Mouse (Mus musculus) midbrain, embryonic 13.5 days (tissue): ENCODE data around the gene Polr2f. TPM values are rescaled to one million over a fixed set of nuclear protein-coding genes. Genes with fewer than 3 reads are reported as not detected.

Experiments used
- ATAC-seq: fragments of 200-750 bp; cut with Nextera tagmentation; 2 replicates; pipeline ENCODE4 v1.8.0; 2017; ENCODE audit warnings: mild to moderate bottlenecking, moderate TSS enrichment, moderate library complexity
- H3K27ac ChIP-seq: fragments of 300-500 bp; sonication (generic); 2 replicates; pipeline ENCODE4 v1.5.1; 2015; ENCODE audit warnings: inconsistent platforms, mild to moderate bottlenecking, moderate library complexity
- H3K27me3 ChIP-seq: fragments of 300-500 bp; sonication (generic); 2 replicates; pipeline ENCODE4 v1.6.1; 2015; ENCODE audit warnings: mild to moderate bottlenecking, inconsistent platforms
- H3K36me3 ChIP-seq: fragments of 300-500 bp; sonication (generic); 2 replicates; pipeline ENCODE4 v1.6.1; 2015; ENCODE audit warnings: mild to moderate bottlenecking, inconsistent platforms
- H3K4me1 ChIP-seq: fragments of 300-500 bp; sonication (generic); replicated peaks from 2 replicates; pipeline ENCODE4 v1.6.1; 2015; ENCODE audit warnings: inconsistent platforms
- H3K4me2 ChIP-seq: fragments of 300-500 bp; sonication (generic); replicated peaks from 2 replicates; pipeline ENCODE4 v1.6.1; 2015; ENCODE audit warnings: moderate library complexity, mild to moderate bottlenecking, inconsistent platforms
- H3K4me3 ChIP-seq: fragments of 300-500 bp; sonication (generic); replicated peaks from 2 replicates; pipeline ENCODE4 v1.5.1; 2015; ENCODE audit warnings: mild to moderate bottlenecking, inconsistent platforms
- H3K9ac ChIP-seq: fragments of 300-500 bp; sonication (generic); replicated peaks from 2 replicates; pipeline ENCODE4 v1.6.1; 2015; ENCODE audit warnings: mild to moderate bottlenecking, inconsistent platforms
- H3K9me3 ChIP-seq: fragments of 300-500 bp; sonication (generic); 2 replicates; pipeline ENCODE4 v1.6.1; 2016; ENCODE audit warnings: mild to moderate bottlenecking, inconsistent platforms
- WGBS: fragments of 180-500 bp; shearing (Covaris S2); methylation state at CpG from one replicate; pipeline ENCODE4 v1.1.7; 2015; 5-methylcytosine and 5-hydroxymethylcytosine counted together
- polyA plus RNA-seq: library from polyadenylated mRNA; unstranded; fragments of >200 nt; fragmentation: Nextera tagmentation; extraction: Ambion mirVana; gene quantifications from 2 replicates; pipeline ENCODE4 v1.2.1, GENCODE M21; 2015

Polr2f gene
- polyA plus RNA-seq, 1 experiment from 2014 or later: 296 TPM

- Histone ChIP-seq H3K27ac (no peak overlapping the region), H3K9me3 (no peaks in the 10 kb centered on the region), H3K9ac (no peak overlapping the region), H3K4me2 (no peak overlapping the region), H3K36me3 (peaks cover 93% of the 10 kb centered on the region), H3K27me3 (no peaks in the 10 kb centered on the region), H3K4me1 (no peaks in the 10 kb centered on the region), H3K4me3 (no peak overlapping the region)
- ATAC-seq: no peak
- WGBS: 89% methylated on average over 6 of the region's 6 CpGs
These were observed 17.1 kb upstream of the Polr2f start for GRCm38 (mm10) chr15:79123751-79124150.

- ATAC-seq: no peak
These were observed 16.4 kb upstream of the Polr2f start for GRCm38 (mm10) chr15:79124331-79124875.

GRCm38 (mm10) chr15:79126217-79126932, 14.4 kb upstream of the Polr2f start:
- Histone ChIP-seq H3K4me3 (no peak overlapping the region), H3K4me1 (no peaks in the 10 kb centered on the region), H3K36me3 (peaks cover 92% of the 10 kb centered on the region), H3K9ac (no peak overlapping the region), H3K4me2 (no peak overlapping the region), H3K27me3 (no peaks in the 10 kb centered on the region), H3K9me3 (no peaks in the 10 kb centered on the region), H3K27ac (no peak overlapping the region)
- 84% methylated on average over 13 of the region's 13 CpGs for WGBS
- ATAC-seq: no peak

More at GRCm38 (mm10) chr15:79124331-79124875, 16.4 kb upstream of the Polr2f start:
- Histone ChIP-seq H3K27ac (no peak overlapping the region), H3K27me3 (no peaks in the 10 kb centered on the region), H3K4me3 (no peak overlapping the region), H3K36me3 (peaks cover 91% of the 10 kb centered on the region), H3K4me1 (no peaks in the 10 kb centered on the region), H3K9me3 (no peaks in the 10 kb centered on the region), H3K4me2 (no peak overlapping the region), H3K9ac (0 out of 2 replicates have a peak overlapping the region, but pooled peaks have one; percentile 4)
- WGBS: 91% methylated on average over 10 of the region's 10 CpGs

- ATAC-seq: no peak
- H3K4me3 ChIP-seq: no peak overlapping the region
- H3K4me1 ChIP-seq: no peaks in the 10 kb centered on the region
These were observed 13.7 kb upstream of the Polr2f start for GRCm38 (mm10) chr15:79127101-79127500.

GRCm38 (mm10) chr15:79128208-79128607, 12.6 kb upstream of the Polr2f start:
- H3K27ac ChIP-seq: no peak overlapping the region
- ATAC-seq: no peak
- peaks cover 92% of the 10 kb centered on the region for H3K36me3 ChIP-seq
- H3K4me3 ChIP-seq: no peak overlapping the region
- H3K4me2 ChIP-seq: no peak overlapping the region
- WGBS: 94% methylated on average over 5 of the region's 5 CpGs
- H3K9me3 ChIP-seq: no peaks in the 10 kb centered on the region
- H3K27me3 ChIP-seq: no peaks in the 10 kb centered on the region
- no peaks in the 10 kb centered on the region for H3K4me1 ChIP-seq
- H3K9ac ChIP-seq: no peak overlapping the region

More at GRCm38 (mm10) chr15:79127101-79127500, 13.7 kb upstream of the Polr2f start:
- H3K36me3 ChIP-seq: peaks cover 92% of the 10 kb centered on the region
- no peaks in the 10 kb centered on the region for H3K27me3 ChIP-seq
- WGBS: 95% methylated on average over 12 of the region's 12 CpGs
- H3K27ac ChIP-seq: no peak overlapping the region
- H3K9me3 ChIP-seq: no peaks in the 10 kb centered on the region
- H3K4me2 ChIP-seq: no peak overlapping the region
- H3K9ac ChIP-seq: no peak overlapping the region

- H3K27me3 ChIP-seq: no peaks in the 10 kb centered on the region
- H3K4me1 ChIP-seq: no peaks in the 10 kb centered on the region
- no peak overlapping the region for H3K27ac ChIP-seq
- no peak overlapping the region for H3K9ac ChIP-seq
- no peak overlapping the region for H3K4me3 ChIP-seq
- no peaks in the 10 kb centered on the region for H3K9me3 ChIP-seq
- H3K36me3 ChIP-seq: peaks cover 92% of the 10 kb centered on the region
- no peak overlapping the region for H3K4me2 ChIP-seq
- WGBS: 90% methylated on average over 7 of the region's 7 CpGs
- ATAC-seq: no peak
These were observed 11.5 kb upstream of the Polr2f start for GRCm38 (mm10) chr15:79129311-79129710.

- 89% methylated on average over 10 of the region's 10 CpGs for WGBS
- H3K4me3 ChIP-seq: no peak overlapping the region
- H3K4me2 ChIP-seq: no peak overlapping the region
- no peaks in the 10 kb centered on the region for H3K9me3 ChIP-seq
- ATAC-seq: no peak
- H3K27me3 ChIP-seq: no peaks in the 10 kb centered on the region
- peaks cover 80% of the 10 kb centered on the region for H3K36me3 ChIP-seq
- H3K4me1 ChIP-seq: no peaks in the 10 kb centered on the region
- H3K27ac ChIP-seq: no peak overlapping the region
- no peak overlapping the region for H3K9ac ChIP-seq
These were observed 10.0 kb upstream of the Polr2f start for GRCm38 (mm10) chr15:79130782-79131181.

- Histone ChIP-seq H3K9me3 (no peaks in the 10 kb centered on the region), H3K4me2 (no peak overlapping the region), H3K4me3 (no peak overlapping the region), H3K4me1 (no peaks in the 10 kb centered on the region), H3K36me3 (peaks cover 74% of the 10 kb centered on the region), H3K27me3 (no peaks in the 10 kb centered on the region), H3K9ac (no peak overlapping the region), H3K27ac (no peak overlapping the region)
- 85% methylated on average over 7 of the region's 7 CpGs for WGBS
- no peak for ATAC-seq
These were observed 9.4 kb upstream of the Polr2f start for GRCm38 (mm10) chr15:79131442-79131841.

GRCm38 (mm10) chr15:79133191-79133661, 7.6 kb upstream of the Polr2f start:
- no peaks in the 10 kb centered on the region for H3K27me3 ChIP-seq
- WGBS: 86% methylated on average over 6 of the region's 6 CpGs
- no peak for ATAC-seq
- H3K9me3 ChIP-seq: no peaks in the 10 kb centered on the region
- H3K27ac ChIP-seq: no peak overlapping the region
- peaks cover 58% of the 10 kb centered on the region for H3K36me3 ChIP-seq
- H3K4me3 ChIP-seq: no peak overlapping the region
- no peak overlapping the region for H3K9ac ChIP-seq
- no peak overlapping the region for H3K4me2 ChIP-seq
- H3K4me1 ChIP-seq: no peaks in the 10 kb centered on the region

- Histone ChIP-seq H3K27ac (no peak overlapping the region), H3K27me3 (no peaks in the 10 kb centered on the region), H3K9ac (no peak overlapping the region), H3K36me3 (peaks cover 48% of the 10 kb centered on the region), H3K4me3 (no peak overlapping the region), H3K4me2 (no peak overlapping the region), H3K4me1 (no peaks in the 10 kb centered on the region), H3K9me3 (no peaks in the 10 kb centered on the region)
- 85% methylated on average over 9 of the region's 9 CpGs for WGBS
- ATAC-seq: peak; percentile 14; the same call in 1 of the 2 replicates
These were observed 6.1 kb upstream of the Polr2f start for GRCm38 (mm10) chr15:79134496-79135270.

- 87% methylated on average over 9 of the region's 9 CpGs for WGBS
- Histone ChIP-seq H3K27ac (no peak overlapping the region), H3K4me1 (peaks cover 2% of the 10 kb centered on the region), H3K9me3 (no peaks in the 10 kb centered on the region), H3K27me3 (no peaks in the 10 kb centered on the region), H3K9ac (no peak overlapping the region), H3K4me3 (no peak overlapping the region), H3K4me2 (no peak overlapping the region), H3K36me3 (peaks cover 41% of the 10 kb centered on the region)
- no peak for ATAC-seq
These were observed 5.5 kb upstream of the Polr2f start for GRCm38 (mm10) chr15:79135332-79135731.
